Mouse (Mus musculus): ENCODE measurements at regions not wholly inside any gene's neighbourhood (a gene's known extent, or its start where the extent isn't known, plus 50 kb on each side); places are given as distances from the start of the nearest gene placed in this dataset.

GRCm38 (mm10) chr1:35685651-35686050 is 382.5 kb upstream of the Hs6st1 start:
- Histone ChIP-seq H3K27me3 (ENCODE audit: control insufficient read depth, insufficient read depth, low read length) (no peaks in the 10 kb centered on the region), H3K4me1 (ENCODE audit: control insufficient read depth, insufficient read depth, insufficient read length) (no peaks in the 10 kb centered on the region), H3K27ac (ENCODE audit: insufficient read depth, low read length) (no peak overlapping the region), H3K36me3 (ENCODE audit: control insufficient read depth, insufficient read depth, low read length) (no peaks in the 10 kb centered on the region), H3K4me3 (ENCODE audit: extremely low read depth, insufficient read depth, insufficient read length) (no peak overlapping the region)
- peak in 1 of 2 experiments; percentile 56 for DNase-seq (ENCODE audit: low read depth in 1 of 2, low spot score in 2 of 2)
- no peak for TF ChIP-seq POLR2A (IDR thresholded peaks at IDR 0.05; ENCODE audit: low read depth, low read length)
- no peak for TF ChIP-seq CTCF (IDR thresholded peaks at IDR 0.05; ENCODE audit: extremely low read depth, insufficient read depth, insufficient read length, insufficient replicate concordance)
- 53% methylated on average over 6 of the region's 6 CpGs for WGBS

GRCm38 (mm10) chr1:35694349-35694748 is 373.9 kb upstream of the Hs6st1 start:
- TF ChIP-seq POLR2A (IDR thresholded peaks at IDR 0.05; ENCODE audit: low read depth, low read length), result no peak
- TF ChIP-seq CTCF (IDR thresholded peaks at IDR 0.05; ENCODE audit: extremely low read depth, insufficient read depth, insufficient read length, insufficient replicate concordance), result no peak
- WGBS, result 76% methylated on average over 3 of the region's 3 CpGs
- Histone ChIP-seq H3K36me3 (ENCODE audit: control insufficient read depth, insufficient read depth, low read length) (no peaks in the 10 kb centered on the region), H3K4me3 (ENCODE audit: extremely low read depth, insufficient read depth, insufficient read length) (no peak overlapping the region), H3K27me3 (ENCODE audit: control insufficient read depth, insufficient read depth, low read length) (peaks cover 1% of the 10 kb centered on the region; the same call in 1 of the 2 replicates), H3K27ac (ENCODE audit: insufficient read depth, low read length) (no peak overlapping the region), H3K4me1 (ENCODE audit: control insufficient read depth, insufficient read depth, insufficient read length) (no peaks in the 10 kb centered on the region)
- no peak for DNase-seq (ENCODE audit: low read depth in 1 of 2, low spot score in 2 of 2)

DNA sequence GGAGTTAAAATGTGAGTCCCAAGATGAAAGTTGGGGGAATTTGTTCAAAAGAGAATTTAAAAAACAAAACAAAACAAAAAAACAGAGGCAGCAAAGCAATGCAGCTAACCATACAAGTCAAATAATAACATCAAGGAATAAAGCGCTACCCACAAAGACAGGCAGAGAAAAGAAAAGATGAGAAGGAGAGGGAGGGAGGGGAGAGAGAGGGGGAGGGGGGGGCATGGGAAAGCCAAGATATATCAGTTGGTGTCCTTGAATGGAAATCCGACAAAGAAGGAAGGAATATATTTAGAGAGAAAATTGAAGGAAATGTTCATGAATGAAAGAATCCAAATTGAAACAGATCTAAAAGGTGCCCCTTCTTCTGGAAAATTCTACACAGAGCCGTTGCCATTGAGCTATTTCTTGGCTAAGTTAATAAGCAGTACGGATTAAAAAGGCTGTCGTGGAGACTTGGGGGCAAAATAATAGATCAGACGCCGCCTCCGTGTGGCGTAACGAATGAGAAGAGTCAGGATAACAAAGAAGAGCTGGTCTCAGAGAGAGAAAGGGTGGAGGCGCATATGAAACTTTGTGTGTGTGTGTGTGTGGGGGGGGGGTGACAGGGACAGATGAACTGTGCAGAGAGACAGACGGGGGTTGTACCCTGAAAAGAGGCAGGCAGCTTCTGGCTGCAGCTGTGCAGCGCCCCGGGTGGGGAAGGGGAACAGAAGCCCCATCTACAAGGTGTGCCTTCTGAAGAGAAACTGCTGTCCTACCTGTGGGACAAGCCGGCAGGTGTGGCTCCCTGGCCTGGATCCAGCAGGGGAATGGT is 373.2 kb upstream of the Hs6st1 start:
- Histone ChIP-seq H3K27me3 (ENCODE audit: control insufficient read depth, insufficient read depth, low read length) (peaks cover 1% of the 10 kb centered on the region; the same call in 1 of the 2 replicates), H3K4me1 (ENCODE audit: control insufficient read depth, insufficient read depth, insufficient read length) (no peaks in the 10 kb centered on the region), H3K27ac (ENCODE audit: insufficient read depth, low read length) (no peak overlapping the region), H3K36me3 (ENCODE audit: control insufficient read depth, insufficient read depth, low read length) (no peaks in the 10 kb centered on the region), H3K4me3 (ENCODE audit: extremely low read depth, insufficient read depth, insufficient read length) (no peak overlapping the region)
- TF ChIP-seq POLR2A (IDR thresholded peaks at IDR 0.05; ENCODE audit: low read depth, low read length) (no peak), CTCF (IDR thresholded peaks at IDR 0.05; ENCODE audit: extremely low read depth, insufficient read depth, insufficient read length, insufficient replicate concordance) (no peak)
- WGBS, result 82% methylated on average over 15 of the region's 15 CpGs
- no peak for DNase-seq (ENCODE audit: low read depth in 1 of 2, low spot score in 2 of 2)

GRCm38 (mm10) chr1:35697218-35697617 is 371.0 kb upstream of the Hs6st1 start:
- Histone ChIP-seq H3K27ac (ENCODE audit: insufficient read depth, low read length) (no peak overlapping the region), H3K4me3 (ENCODE audit: extremely low read depth, insufficient read depth, insufficient read length) (no peak overlapping the region), H3K27me3 (ENCODE audit: control insufficient read depth, insufficient read depth, low read length) (peaks cover 1% of the 10 kb centered on the region; the same call in 1 of the 2 replicates), H3K4me1 (ENCODE audit: control insufficient read depth, insufficient read depth, insufficient read length) (no peaks in the 10 kb centered on the region), H3K36me3 (ENCODE audit: control insufficient read depth, insufficient read depth, low read length) (no peaks in the 10 kb centered on the region)
- no peak for DNase-seq (ENCODE audit: low read depth in 1 of 2, low spot score in 2 of 2)
- 31% methylated on average over 4 of the region's 4 CpGs for WGBS
- TF ChIP-seq CTCF (IDR thresholded peaks at IDR 0.05; ENCODE audit: extremely low read depth, insufficient read depth, insufficient read length, insufficient replicate concordance), result no peak
- TF ChIP-seq POLR2A (IDR thresholded peaks at IDR 0.05; ENCODE audit: low read depth, low read length), result no peak

- Histone ChIP-seq H3K36me3 (ENCODE audit: control insufficient read depth, insufficient read depth, low read length) (no peaks in the 10 kb centered on the region), H3K4me3 (ENCODE audit: extremely low read depth, insufficient read depth, insufficient read length) (no peak overlapping the region), H3K27me3 (ENCODE audit: control insufficient read depth, insufficient read depth, low read length) (peaks cover 1% of the 10 kb centered on the region; the same call in 1 of the 2 replicates), H3K27ac (ENCODE audit: insufficient read depth, low read length) (no peak overlapping the region), H3K4me1 (ENCODE audit: control insufficient read depth, insufficient read depth, insufficient read length) (no peaks in the 10 kb centered on the region)
- TF ChIP-seq POLR2A (IDR thresholded peaks at IDR 0.05; ENCODE audit: low read depth, low read length), result no peak
- no peak for TF ChIP-seq CTCF (IDR thresholded peaks at IDR 0.05; ENCODE audit: extremely low read depth, insufficient read depth, insufficient read length, insufficient replicate concordance)
- WGBS, result 35% methylated on average over 10 of the region's 10 CpGs
- DNase-seq (ENCODE audit: low read depth in 1 of 2, low spot score in 2 of 2), result no peak
Observed at GRCm38 (mm10) chr1:35697834-35698500, 370.2 kb upstream of the Hs6st1 start.

DNA sequence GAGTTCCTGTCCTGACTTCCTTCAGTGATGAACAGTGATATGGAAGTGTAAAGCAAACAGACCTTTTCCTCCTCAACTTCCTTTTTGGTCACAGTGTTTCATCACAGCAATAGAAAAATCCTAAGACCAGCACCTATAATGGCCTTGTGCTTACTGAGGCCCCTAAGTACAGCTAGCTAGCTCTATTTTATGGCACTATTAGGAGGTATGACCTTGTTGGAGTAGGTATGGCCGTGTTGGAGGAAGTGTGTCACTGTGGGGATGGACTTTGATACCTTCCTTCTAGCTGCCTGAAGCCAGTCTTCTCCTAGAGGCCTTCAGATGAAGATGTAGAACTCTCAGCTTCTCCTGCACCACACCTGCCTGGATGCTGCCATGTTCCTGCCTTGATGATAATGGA is 365.6 kb upstream of the Hs6st1 start:
- Histone ChIP-seq H3K4me3 (ENCODE audit: extremely low read depth, insufficient read depth, insufficient read length) (no peak overlapping the region), H3K27ac (ENCODE audit: insufficient read depth, low read length) (no peak overlapping the region), H3K27me3 (ENCODE audit: control insufficient read depth, insufficient read depth, low read length) (peaks cover 1% of the 10 kb centered on the region; the same call in 1 of the 2 replicates), H3K36me3 (ENCODE audit: control insufficient read depth, insufficient read depth, low read length) (no peaks in the 10 kb centered on the region), H3K4me1 (ENCODE audit: control insufficient read depth, insufficient read depth, insufficient read length) (no peaks in the 10 kb centered on the region)
- DNase-seq (ENCODE audit: low read depth in 1 of 2, low spot score in 2 of 2), result no peak
- TF ChIP-seq CTCF (IDR thresholded peaks at IDR 0.05; ENCODE audit: extremely low read depth, insufficient read depth, insufficient read length, insufficient replicate concordance) (no peak), POLR2A (IDR thresholded peaks at IDR 0.05; ENCODE audit: low read depth, low read length) (no peak)
- 54% methylated on average over 1 of the region's 1 CpGs for WGBS
